Mouse (Mus musculus) kidney, embryonic 15.5 days (tissue): ENCODE results near the gene Ercc6l. TPM values are rescaled to one million over a fixed set of nuclear protein-coding genes. Genes with fewer than 3 reads are reported as not detected.

Experiments used
- ATAC-seq: fragments of 200-750 bp; cut with Nextera tagmentation; replicated peaks from 2 replicates; pipeline ENCODE4 v1.8.0; 2017; ENCODE audit warnings: moderate TSS enrichment; ENCODE audit not compliant: low FRiP score
- H3K27ac ChIP-seq: fragments of 300-500 bp; sonication (generic); 2 replicates; pipeline ENCODE4 v1.5.1; 2015; ENCODE audit warnings: mild to moderate bottlenecking, inconsistent platforms
- H3K27me3 ChIP-seq: fragments of 300-500 bp; sonication (generic); 2 replicates; pipeline ENCODE4 v1.6.1; 2015; ENCODE audit warnings: inconsistent platforms
- H3K36me3 ChIP-seq: fragments of 300-500 bp; sonication (generic); 2 replicates; pipeline ENCODE4 v1.6.1; 2015; ENCODE audit warnings: inconsistent platforms
- H3K4me1 ChIP-seq: fragments of 300-500 bp; sonication (generic); 2 replicates; pipeline ENCODE4 v1.6.1; 2015; ENCODE audit warnings: inconsistent platforms
- H3K4me2 ChIP-seq: fragments of 300-500 bp; sonication (generic); 2 replicates; pipeline ENCODE4 v1.6.1; 2015; ENCODE audit warnings: moderate library complexity, mild to moderate bottlenecking, inconsistent platforms
- H3K4me3 ChIP-seq: fragments of 300-500 bp; sonication (generic); replicated peaks from 2 replicates; pipeline ENCODE4 v1.5.1; 2015; ENCODE audit warnings: mild to moderate bottlenecking, inconsistent platforms
- H3K9ac ChIP-seq: fragments of 300-500 bp; sonication (generic); 2 replicates; pipeline ENCODE4 v1.6.1; 2015; ENCODE audit warnings: mild to moderate bottlenecking, inconsistent platforms
- H3K9me3 ChIP-seq: fragments of 300-500 bp; sonication (generic); replicated peaks from 2 replicates; pipeline ENCODE4 v1.6.1; 2016; ENCODE audit warnings: inconsistent platforms
- WGBS: fragments of 180-500 bp; shearing (Covaris S2); methylation state at CpG from one replicate; pipeline ENCODE4 v1.1.7; 2015; ENCODE audit warnings: mixed read lengths; 5-methylcytosine and 5-hydroxymethylcytosine counted together
- polyA plus RNA-seq: library from polyadenylated mRNA; unstranded; fragments of >200 nt; fragmentation: Nextera tagmentation; extraction: Ambion mirVana; gene quantifications from 2 replicates; pipeline ENCODE4 v1.2.1, GENCODE M21; 2015

Gene Ercc6l
- polyA plus RNA-seq, 1 experiment from 2014 or later = 13.5 TPM

GRCm38 (mm10) chrX:102101886-102102285, 55.0 kb downstream of the Ercc6l start:
- Histone ChIP-seq H3K9ac (no peak overlapping the region), H3K9me3 (no peaks in the 10 kb centered on the region), H3K4me3 (no peak overlapping the region), H3K27ac (no peak overlapping the region), H3K36me3 (no peaks in the 10 kb centered on the region), H3K4me1 (no peaks in the 10 kb centered on the region), H3K4me2 (no peak overlapping the region), H3K27me3 (peaks cover 15% of the 10 kb centered on the region; the same call in 1 of the 2 replicates)
- WGBS = 58% methylated on average over 7 of the region's 7 CpGs
- ATAC-seq = no peak

- H3K27me3 ChIP-seq = peaks cover 25% of the 10 kb centered on the region
- no peak overlapping the region for H3K27ac ChIP-seq
- no peak overlapping the region for H3K9ac ChIP-seq
- no peak overlapping the region for H3K4me3 ChIP-seq
- no peaks in the 10 kb centered on the region for H3K4me1 ChIP-seq
- WGBS = 69% methylated on average over 7 of the region's 7 CpGs
- H3K36me3 ChIP-seq = no peaks in the 10 kb centered on the region
- no peaks in the 10 kb centered on the region for H3K9me3 ChIP-seq
- no peak overlapping the region for H3K4me2 ChIP-seq
- no peak for ATAC-seq
Observed at GRCm38 (mm10) chrX:102094381-102094904, 62.4 kb downstream of the Ercc6l start.

Other genes starting within 250 kb of the Ercc6l start
- 2.5 and 2.8 TPM in 2 replicates for gene Rtl5, start 85.8 kb downstream of the Ercc6l start, polyA plus RNA-seq
- gene Pin4, start 37.6 kb downstream of the Ercc6l start, polyA plus RNA-seq = 68.1 and 75.6 TPM in 2 replicates
- gene Rps4x, start 32.3 kb upstream of the Ercc6l start, polyA plus RNA-seq = 790 and 827 TPM in 2 replicates
- gene Cited1, start 95.1 kb upstream of the Ercc6l start, polyA plus RNA-seq = 153 and 155 TPM in 2 replicates